Mouse (Mus musculus) brown adipose tissue, adult 24 weeks (tissue): ENCODE data around the gene Klf9. TPM values are rescaled to one million over a fixed set of nuclear protein-coding genes. Genes with fewer than 3 reads are reported as not detected.
A peak's percentile ranks its signal among the peaks of the same experiment; 100 is the strongest.
"Not testable (repeated sequence)": the region's sequence is repeated elsewhere in the genome, so short reads cannot be mapped to it uniquely, and the experiment has no call there.

Source experiments
- H3K27ac ChIP-seq: fragments of 200-500 bp; replicated peaks from 2 replicates; pipeline ENCODE4 v1.5.1; 2012; ENCODE audit warnings: low read depth, mild to moderate bottlenecking, low read length
- H3K4me1 ChIP-seq: fragments of 200-500 bp; 2 replicates; pipeline ENCODE4 v1.6.1; 2012; ENCODE audit warnings: low read length, mixed read lengths; ENCODE audit not compliant: control insufficient read depth, insufficient read depth, insufficient read length
- H3K4me3 ChIP-seq: fragments of 200-500 bp; 2 replicates; pipeline ENCODE4 v1.5.1; 2012; ENCODE audit warnings: low read depth, mild to moderate bottlenecking, low read length, moderate library complexity; ENCODE audit not compliant: insufficient read depth
- polyA plus RNA-seq: library from polyadenylated mRNA; stranded (reverse); fragments of >200 nt; gene quantifications from 2 replicates; pipeline ENCODE4 v1.2.4, GENCODE M21; 2012; ENCODE audit not compliant: missing spikeins, insufficient read depth, insufficient read length

Klf9 gene
- polyA plus RNA-seq, 1 experiment, result 61.4 TPM

GRCm38 (mm10) chr19:23134441-23135301 is 6.4 kb upstream of the Klf9 start:
- Histone ChIP-seq H3K4me3 (peak overlapping the region; percentile 61), H3K27ac (peak overlapping the region; percentile 99), H3K4me1 (peaks cover 24% of the 10 kb centered on the region)

GRCm38 (mm10) chr19:23135349-23136201 is 5.5 kb upstream of the Klf9 start:
- peak overlapping the region; percentile 61 for H3K4me3 ChIP-seq
- peaks cover 25% of the 10 kb centered on the region for H3K4me1 ChIP-seq
- peak overlapping the region; percentile 99 for H3K27ac ChIP-seq

DNA sequence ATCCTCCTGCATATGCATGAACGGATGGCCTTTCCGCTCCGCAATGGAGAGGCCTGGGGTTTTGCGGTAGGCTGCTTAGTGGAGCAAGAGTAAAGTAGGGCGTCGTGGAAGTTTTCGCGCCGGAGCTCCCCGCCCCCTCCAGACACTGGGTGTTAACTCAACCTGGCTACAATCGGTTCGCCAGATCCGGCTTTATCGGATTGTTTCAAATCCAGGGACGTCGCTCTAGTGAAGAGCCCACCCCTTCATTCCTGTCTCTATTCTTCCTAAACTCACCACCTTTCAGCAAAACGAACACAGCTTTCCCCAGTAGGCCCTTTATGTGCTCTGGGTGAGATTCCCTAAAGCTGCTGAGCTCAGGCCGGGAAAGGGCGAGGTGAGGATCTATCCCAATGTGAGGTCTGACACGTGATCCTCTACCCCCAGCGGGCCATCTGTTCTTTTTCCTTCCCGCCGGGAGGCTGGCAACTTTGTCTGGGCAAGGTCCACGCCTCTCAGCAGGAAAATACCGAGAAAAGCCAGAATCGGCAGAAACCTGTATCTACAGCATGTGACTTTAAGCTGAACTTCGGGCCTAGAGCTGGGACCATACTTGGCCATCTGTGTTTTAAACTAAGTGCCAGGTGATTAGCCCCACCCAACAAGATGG is 4.7 kb upstream of the Klf9 start:
- Histone ChIP-seq H3K27ac (peak overlapping the region; percentile 99), H3K4me3 (peak overlapping the region; percentile 61), H3K4me1 (peaks cover 25% of the 10 kb centered on the region)

DNA sequence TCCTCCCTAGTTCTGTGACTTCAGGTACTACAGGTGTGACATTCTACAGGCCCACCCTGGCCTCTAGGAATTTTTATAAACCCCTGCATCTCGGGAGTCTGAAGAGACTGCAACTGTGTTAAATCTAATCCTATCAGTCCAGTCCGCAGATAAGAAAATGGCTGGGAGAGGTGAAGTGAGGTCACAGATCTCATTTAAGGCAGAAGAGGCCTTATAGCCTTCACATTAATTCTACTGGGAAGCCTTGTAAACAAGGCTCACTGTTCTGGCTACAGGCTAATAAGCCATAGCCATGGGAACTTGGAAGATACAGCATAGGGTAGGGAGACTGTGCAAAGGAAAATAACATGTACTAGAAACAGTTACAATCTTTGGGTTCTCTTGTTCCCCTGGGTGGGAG is 3.7 kb upstream of the Klf9 start:
- Histone ChIP-seq H3K4me1 (peaks cover 22% of the 10 kb centered on the region), H3K27ac (peak overlapping the region; percentile 99), H3K4me3 (no peak overlapping the region)

- peak overlapping the region; percentile 98 for H3K27ac ChIP-seq
- H3K4me1 ChIP-seq, result peaks cover 15% of the 10 kb centered on the region
- peak overlapping the region; percentile 98 for H3K4me3 ChIP-seq
Observed at GRCm38 (mm10) chr19:23139756-23140470, 1.1 kb upstream of the Klf9 start.

DNA sequence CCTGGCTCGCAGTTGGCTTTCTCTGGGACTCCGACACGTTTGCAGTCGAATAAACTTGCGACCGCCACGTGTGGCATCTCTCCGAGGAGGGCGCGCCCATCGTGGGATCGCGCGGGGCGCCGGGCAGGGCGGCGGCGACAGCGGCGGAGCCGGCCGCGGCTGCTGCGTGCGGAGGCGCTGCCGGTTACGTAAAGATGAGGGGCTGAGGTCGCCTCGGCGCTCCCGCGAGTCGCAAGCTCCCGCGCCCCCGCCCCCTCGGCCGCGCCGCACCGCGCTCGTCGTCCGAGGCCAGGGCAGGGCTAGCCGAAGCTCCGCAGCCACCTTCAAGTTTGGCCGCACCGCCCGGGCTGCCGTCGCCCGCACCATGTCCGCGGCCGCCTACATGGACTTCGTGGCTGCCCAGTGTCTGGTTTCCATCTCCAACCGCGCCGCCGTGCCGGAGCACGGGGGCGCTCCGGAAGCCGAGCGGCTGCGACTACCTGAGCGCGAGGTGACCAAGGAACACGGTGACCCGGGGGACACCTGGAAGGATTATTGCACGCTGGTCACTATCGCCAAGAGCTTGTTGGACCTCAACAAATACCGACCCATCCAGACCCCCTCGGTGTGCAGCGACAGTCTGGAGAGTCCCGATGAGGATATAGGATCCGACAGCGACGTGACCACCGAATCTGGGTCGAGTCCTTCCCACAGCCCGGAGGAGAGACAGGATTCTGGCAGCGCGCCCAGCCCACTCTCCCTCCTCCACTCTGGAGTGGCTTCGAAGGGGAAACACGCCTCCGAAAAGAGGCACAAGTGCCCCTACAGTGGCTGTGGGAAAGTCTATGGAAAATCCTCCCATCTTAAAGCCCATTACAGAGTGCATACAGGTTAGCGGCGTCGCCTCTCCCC is 610 bp downstream of the Klf9 start:
- peak overlapping the region; percentile 98 for H3K4me3 ChIP-seq
- H3K4me1 ChIP-seq, result peaks cover 27% of the 10 kb centered on the region
- H3K27ac ChIP-seq, result peak overlapping the region; percentile 99

DNA sequence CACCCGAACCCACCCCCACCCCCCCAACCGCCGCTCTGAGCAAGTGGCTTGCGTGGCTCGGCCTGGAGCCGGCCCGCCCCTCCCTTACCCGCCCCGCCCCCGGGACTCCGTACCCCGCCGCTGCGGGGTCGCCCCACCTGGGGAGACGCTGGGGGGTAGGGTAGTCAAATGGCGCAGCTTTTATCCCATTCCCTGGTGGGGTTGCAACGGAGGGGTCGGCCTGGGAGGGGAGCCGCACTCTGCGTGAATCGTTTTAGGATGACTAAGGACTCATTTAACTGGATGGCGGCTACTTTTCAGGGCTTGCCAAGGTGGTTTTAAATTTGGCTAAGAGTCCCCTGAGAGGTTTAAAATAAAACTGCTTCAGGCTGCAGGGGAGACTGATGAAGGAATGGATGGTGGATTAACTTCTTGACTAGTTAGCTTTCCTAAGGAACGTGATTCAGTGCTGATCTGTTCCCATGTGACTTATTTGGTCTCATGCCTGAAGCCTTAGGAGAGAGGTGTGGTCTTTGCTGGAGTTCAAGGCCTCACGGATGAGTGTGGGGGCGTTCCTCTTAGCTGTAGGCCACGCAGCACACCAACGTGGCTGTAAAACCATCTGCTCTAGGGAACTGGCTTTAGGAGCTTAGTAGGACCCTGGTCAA is 1.5 kb downstream of the Klf9 start:
- H3K27ac ChIP-seq, result peak overlapping the region; percentile 99
- peaks cover 28% of the 10 kb centered on the region for H3K4me1 ChIP-seq

DNA sequence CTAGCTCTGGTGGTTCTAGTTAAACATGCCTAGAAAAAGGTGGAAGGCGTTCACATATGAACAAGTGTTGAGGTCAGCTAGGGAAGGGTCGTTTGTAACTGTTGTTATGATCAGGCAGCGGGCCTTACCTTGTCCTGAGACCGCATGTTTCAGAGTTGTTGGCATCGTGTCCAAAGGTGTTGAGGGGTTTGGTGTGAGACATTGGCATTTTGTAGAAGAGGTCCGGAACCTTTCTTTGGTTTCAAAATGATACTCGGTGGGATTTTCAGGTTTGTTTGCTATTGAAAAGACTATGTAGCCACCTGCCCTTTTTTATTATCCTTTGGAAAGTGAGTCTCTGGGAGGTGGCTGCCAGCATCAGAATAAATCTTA is 2.0 kb downstream of the Klf9 start:
- Histone ChIP-seq H3K27ac (peak overlapping the region; percentile 90), H3K4me3 (peak overlapping the region; percentile 98)

More for the DNA sequence above, 1.5 kb downstream of the Klf9 start:
- peak overlapping the region; percentile 98 for H3K4me3 ChIP-seq

DNA sequence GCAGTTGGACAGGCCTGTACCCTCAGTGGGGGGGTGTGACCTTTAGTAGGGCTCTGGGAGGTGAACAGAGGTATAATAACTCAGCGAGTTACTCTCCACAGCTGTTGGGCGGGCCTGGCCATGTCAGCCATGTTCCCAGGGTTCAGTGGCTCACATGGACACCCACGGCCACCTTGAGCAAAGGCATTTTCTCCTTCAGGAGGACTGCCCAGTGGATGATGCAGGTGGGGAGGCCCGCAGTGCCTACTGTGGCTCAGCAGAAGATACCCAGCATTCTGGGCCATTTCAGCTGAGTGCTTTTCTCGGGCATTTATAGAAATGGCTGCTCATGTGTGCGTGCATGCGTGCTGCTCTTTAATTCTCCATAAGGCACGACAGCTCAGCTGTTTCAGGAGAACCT is 2.5 kb downstream of the Klf9 start:
- H3K4me1 ChIP-seq, result peaks cover 30% of the 10 kb centered on the region
- peak overlapping the region; percentile 90 for H3K27ac ChIP-seq
- peak overlapping the region; percentile 98 for H3K4me3 ChIP-seq

More for the DNA sequence above, 2.0 kb downstream of the Klf9 start:
- peaks cover 30% of the 10 kb centered on the region for H3K4me1 ChIP-seq

- Histone ChIP-seq H3K27ac (peak overlapping the region; percentile 90), H3K4me3 (peak overlapping the region; percentile 98), H3K4me1 (peaks cover 33% of the 10 kb centered on the region)
Observed at GRCm38 (mm10) chr19:23144031-23144430, 3.0 kb downstream of the Klf9 start.

- peaks cover 41% of the 10 kb centered on the region for H3K4me1 ChIP-seq
- H3K4me3 ChIP-seq, result peak overlapping the region; percentile 98
- peak overlapping the region; percentile 46 for H3K27ac ChIP-seq
Observed at GRCm38 (mm10) chr19:23145146-23145545, 4.1 kb downstream of the Klf9 start.

GRCm38 (mm10) chr19:23145575-23145974 is 4.5 kb downstream of the Klf9 start:
- H3K4me1 ChIP-seq, result peaks cover 45% of the 10 kb centered on the region
- H3K4me3 ChIP-seq, result 0 out of 2 replicates have a peak overlapping the region, but pooled peaks have one; percentile 29
- not testable (repeated sequence) for H3K27ac ChIP-seq

GRCm38 (mm10) chr19:23146409-23146861 is 5.4 kb downstream of the Klf9 start:
- H3K27ac ChIP-seq, result peak overlapping the region; percentile 54
- H3K4me1 ChIP-seq, result peaks cover 53% of the 10 kb centered on the region
- peak overlapping the region; percentile 29; the same call in 1 of the 2 replicates for H3K4me3 ChIP-seq
